Mouse (Mus musculus) brain, embryonic 14.5 days (tissue): ENCODE measurements at regions not wholly inside any gene's neighbourhood (a gene's known extent, or its start where the extent isn't known, plus 50 kb on each side); places are given as distances from the start of the nearest gene placed in this dataset.

Experiments used
- CTCF ChIP-seq: fragments of 200-500 bp; IDR thresholded peaks from 2 replicates; pipeline ENCODE4 v1.5.1; 2012; ENCODE audit warnings: inconsistent platforms, mild to moderate bottlenecking, moderate library complexity, borderline replicate concordance; ENCODE audit not compliant: insufficient read depth, insufficient read length; ENCODE audit errors: extremely low read depth
- POLR2A ChIP-seq: fragments of 200-500 bp; IDR thresholded peaks from 2 replicates; pipeline ENCODE4 v1.6.1; 2012; ENCODE audit warnings: mild to moderate bottlenecking, inconsistent platforms, borderline replicate concordance; ENCODE audit not compliant: poor library complexity, insufficient read depth, insufficient read length, severe bottlenecking; ENCODE audit errors: extremely low read depth

GRCm38 (mm10) chr2:74951401-74952260 is 126.0 kb downstream of the Mtx2 start:
- TF ChIP-seq CTCF (no peak), POLR2A (no peak)
